Mouse (Mus musculus) kidney, embryonic 14.5 days (tissue): Measurements from ENCODE around the gene Psmc3. TPM values are rescaled to one million over a fixed set of nuclear protein-coding genes. Genes with fewer than 3 reads are reported as not detected.

Experiments used
- ATAC-seq: fragments of 200-750 bp; cut with Nextera tagmentation; 2 replicates; pipeline ENCODE4 v1.8.0; 2017; ENCODE audit warnings: moderate number of reproducible peaks, mild to moderate bottlenecking, moderate TSS enrichment, moderate library complexity; ENCODE audit not compliant: low FRiP score, low TSS enrichment
- H3K27ac ChIP-seq: fragments of 300-500 bp; sonication (generic); 2 replicates; pipeline ENCODE4 v1.5.1; 2014; ENCODE audit warnings: low read depth, mild to moderate bottlenecking, low read length, moderate library complexity, mixed read lengths
- H3K27me3 ChIP-seq: fragments of 300-500 bp; sonication (generic); 2 replicates; pipeline ENCODE4 v1.6.1; 2014; ENCODE audit warnings: mild to moderate bottlenecking, low read length; ENCODE audit not compliant: control insufficient read depth, insufficient read depth
- H3K36me3 ChIP-seq: fragments of 300-500 bp; sonication (generic); 2 replicates; pipeline ENCODE4 v1.6.1; 2014; ENCODE audit warnings: low read length, mixed read lengths; ENCODE audit not compliant: control insufficient read depth, insufficient read depth
- H3K4me1 ChIP-seq: fragments of 300-500 bp; sonication (generic); 2 replicates; pipeline ENCODE4 v1.6.1; 2014; ENCODE audit warnings: low read length, mixed read lengths; ENCODE audit not compliant: control insufficient read depth, insufficient read depth
- H3K4me2 ChIP-seq: fragments of 300-500 bp; sonication (generic); replicated peaks from 2 replicates; pipeline ENCODE4 v1.6.1; 2014; ENCODE audit warnings: low read depth, mild to moderate bottlenecking, low read length
- H3K4me3 ChIP-seq: fragments of 300-500 bp; sonication (generic); 2 replicates; pipeline ENCODE4 v1.5.1; 2014; ENCODE audit warnings: mild to moderate bottlenecking, low read length
- H3K9ac ChIP-seq: fragments of 300-500 bp; sonication (generic); 2 replicates; pipeline ENCODE4 v1.6.1; 2014; ENCODE audit warnings: low read depth, mild to moderate bottlenecking, low read length, moderate library complexity
- H3K9me3 ChIP-seq: fragments of 300-500 bp; sonication (generic); 2 replicates; pipeline ENCODE4 v1.6.1; 2016; ENCODE audit warnings: low read length; ENCODE audit not compliant: control insufficient read depth
- WGBS: fragments of 180-500 bp; shearing (Covaris S2); extraction: QIAGEN DNeasy Blood & Tissue Kit; methylation state at CpG from one replicate; pipeline ENCODE4 v1.1.7; 2014; 5-methylcytosine and 5-hydroxymethylcytosine counted together
- polyA plus RNA-seq: library from polyadenylated mRNA; unstranded; fragments of >200 nt; fragmentation: Nextera tagmentation; extraction: Ambion mirVana; gene quantifications from 2 replicates; pipeline ENCODE4 v1.2.1, GENCODE M21; 2014

Gene Psmc3
- polyA plus RNA-seq, 1 experiment from 2014 or later = 356 TPM

- H3K9me3 ChIP-seq = no peaks in the 10 kb centered on the region
- no peaks in the 10 kb centered on the region for H3K36me3 ChIP-seq
- no peak overlapping the region for H3K4me3 ChIP-seq
- no peak overlapping the region for H3K4me2 ChIP-seq
- no peaks in the 10 kb centered on the region for H3K4me1 ChIP-seq
- no peak overlapping the region for H3K27ac ChIP-seq
- H3K9ac ChIP-seq = no peak overlapping the region
- WGBS = 74% methylated on average over 6 of the region's 6 CpGs
- ATAC-seq = no peak
- no peaks in the 10 kb centered on the region for H3K27me3 ChIP-seq
Observed at GRCm38 (mm10) chr2:91090827-91091226, 37.0 kb downstream of the Psmc3 start.

- H3K36me3 ChIP-seq = no peaks in the 10 kb centered on the region
- H3K4me2 ChIP-seq = no peak overlapping the region
- WGBS = 66% methylated on average over 14 of the region's 14 CpGs
- ATAC-seq = no peak
- no peaks in the 10 kb centered on the region for H3K9me3 ChIP-seq
- no peaks in the 10 kb centered on the region for H3K4me1 ChIP-seq
- H3K27ac ChIP-seq = no peak overlapping the region
- no peaks in the 10 kb centered on the region for H3K27me3 ChIP-seq
- H3K9ac ChIP-seq = no peak overlapping the region
- no peak overlapping the region for H3K4me3 ChIP-seq
Observed at GRCm38 (mm10) chr2:91096524-91096923, 42.7 kb downstream of the Psmc3 start.

GRCm38 (mm10) chr2:91097015-91097414, 43.2 kb downstream of the Psmc3 start:
- no peak overlapping the region for H3K4me3 ChIP-seq
- H3K4me1 ChIP-seq = no peaks in the 10 kb centered on the region
- H3K4me2 ChIP-seq = no peak overlapping the region
- no peaks in the 10 kb centered on the region for H3K36me3 ChIP-seq
- no peak overlapping the region for H3K27ac ChIP-seq
- 70% methylated on average over 10 of the region's 10 CpGs for WGBS
- H3K9ac ChIP-seq = no peak overlapping the region
- H3K27me3 ChIP-seq = no peaks in the 10 kb centered on the region
- no peaks in the 10 kb centered on the region for H3K9me3 ChIP-seq
- ATAC-seq = no peak; the same call in 1 of the 2 replicates

GRCm38 (mm10) chr2:91098156-91098555, 44.3 kb downstream of the Psmc3 start:
- no peaks in the 10 kb centered on the region for H3K36me3 ChIP-seq
- no peaks in the 10 kb centered on the region for H3K9me3 ChIP-seq
- 90% methylated on average over 2 of the region's 2 CpGs for WGBS
- no peaks in the 10 kb centered on the region for H3K27me3 ChIP-seq
- no peak overlapping the region for H3K9ac ChIP-seq
- no peak overlapping the region for H3K27ac ChIP-seq
- no peak for ATAC-seq
- H3K4me1 ChIP-seq = no peaks in the 10 kb centered on the region
- no peak overlapping the region for H3K4me2 ChIP-seq
- H3K4me3 ChIP-seq = no peak overlapping the region

GRCm38 (mm10) chr2:91101124-91101740, 47.4 kb downstream of the Psmc3 start:
- H3K36me3 ChIP-seq = no peaks in the 10 kb centered on the region
- H3K27me3 ChIP-seq = no peaks in the 10 kb centered on the region
- no peaks in the 10 kb centered on the region for H3K4me1 ChIP-seq
- H3K4me3 ChIP-seq = no peak overlapping the region
- no peak overlapping the region for H3K9ac ChIP-seq
- 8% methylated on average over 7 of the region's 7 CpGs for WGBS
- H3K9me3 ChIP-seq = no peaks in the 10 kb centered on the region
- H3K27ac ChIP-seq = no peak overlapping the region
- no peak overlapping the region for H3K4me2 ChIP-seq
- ATAC-seq = peak; percentile 88

GRCm38 (mm10) chr2:91108156-91108555, 54.3 kb downstream of the Psmc3 start:
- Histone ChIP-seq H3K9ac (no peak overlapping the region), H3K4me1 (no peaks in the 10 kb centered on the region), H3K36me3 (no peaks in the 10 kb centered on the region), H3K27ac (no peak overlapping the region), H3K9me3 (no peaks in the 10 kb centered on the region), H3K27me3 (no peaks in the 10 kb centered on the region), H3K4me3 (no peak overlapping the region), H3K4me2 (no peak overlapping the region)
- WGBS = 93% methylated on average over 3 of the region's 3 CpGs
- no peak for ATAC-seq

- Histone ChIP-seq H3K36me3 (no peaks in the 10 kb centered on the region), H3K4me1 (no peaks in the 10 kb centered on the region), H3K4me3 (no peak overlapping the region), H3K27me3 (no peaks in the 10 kb centered on the region), H3K27ac (no peak overlapping the region), H3K4me2 (no peak overlapping the region), H3K9ac (no peak overlapping the region), H3K9me3 (no peaks in the 10 kb centered on the region)
- ATAC-seq = no peak
- 90% methylated on average over 5 of the region's 5 CpGs for WGBS
Observed at GRCm38 (mm10) chr2:91109241-91109640, 55.4 kb downstream of the Psmc3 start.

GRCm38 (mm10) chr2:91109807-91110385, 56.1 kb downstream of the Psmc3 start:
- 92% methylated on average over 5 of the region's 5 CpGs for WGBS
- no peak overlapping the region for H3K4me3 ChIP-seq
- no peaks in the 10 kb centered on the region for H3K27me3 ChIP-seq
- no peaks in the 10 kb centered on the region for H3K36me3 ChIP-seq
- no peaks in the 10 kb centered on the region for H3K9me3 ChIP-seq
- no peak overlapping the region for H3K9ac ChIP-seq
- no peaks in the 10 kb centered on the region for H3K4me1 ChIP-seq
- no peak for ATAC-seq
- no peak overlapping the region for H3K4me2 ChIP-seq
- no peak overlapping the region for H3K27ac ChIP-seq

- no peak overlapping the region for H3K9ac ChIP-seq
- H3K36me3 ChIP-seq = no peaks in the 10 kb centered on the region
- no peak overlapping the region for H3K27ac ChIP-seq
- H3K4me3 ChIP-seq = no peak overlapping the region
- ATAC-seq = no peak
- no peaks in the 10 kb centered on the region for H3K4me1 ChIP-seq
- no peaks in the 10 kb centered on the region for H3K27me3 ChIP-seq
- H3K9me3 ChIP-seq = no peaks in the 10 kb centered on the region
- no peak overlapping the region for H3K4me2 ChIP-seq
- 70% methylated on average over 6 of the region's 6 CpGs for WGBS
Observed at GRCm38 (mm10) chr2:91110429-91110828, 56.6 kb downstream of the Psmc3 start.
